Mouse (Mus musculus): ENCODE measurements around the gene Nsd1. TPM values are rescaled to one million over a fixed set of nuclear protein-coding genes. Genes with fewer than 3 reads are reported as not detected.

Gene Nsd1
- polyA plus RNA-seq, 1 experiment from 2014 or later: 55.7 TPM

GRCm38 (mm10) chr13:55337341-55337975 is 127.9 kb downstream of the Nsd1 start:
- H3K4me1 ChIP-seq (ENCODE audit: insufficient read depth, low read depth, low read length): no peaks in the 10 kb centered on the region
- ATAC-seq: no peak

GRCm38 (mm10) chr13:55338131-55339054 is 128.8 kb downstream of the Nsd1 start:
- no peak overlapping the region for H3K4me3 ChIP-seq (ENCODE audit: low read depth, low read length)
- ATAC-seq: no peak
- no peaks in the 10 kb centered on the region for H3K9me3 ChIP-seq (ENCODE audit: low read length)
- H3K4me1 ChIP-seq (ENCODE audit: insufficient read depth, low read depth, low read length): no peaks in the 10 kb centered on the region
- H3K9ac ChIP-seq (replicated peaks; ENCODE audit: low read depth): no peak overlapping the region
- H3K27me3 ChIP-seq (replicated peaks; ENCODE audit: insufficient read depth, low read length): no peaks in the 10 kb centered on the region
- no peak for TF ChIP-seq CTCF (IDR thresholded peaks at IDR 0.05)
- TF ChIP-seq EP300 (IDR thresholded peaks at IDR 0.05): no peak
- WGBS: 61% methylated on average over 12 of the region's 12 CpGs
- DNase-seq (ENCODE audit: low spot score): no peak
- H3K4me2 ChIP-seq (replicated peaks; ENCODE audit: low read depth, low read length): no peak overlapping the region
- no peaks in the 10 kb centered on the region for H3K36me3 ChIP-seq (ENCODE audit: insufficient read depth, low read length)
- H3K27ac ChIP-seq (ENCODE audit: low read length): no peak overlapping the region

More at GRCm38 (mm10) chr13:55337341-55337975, 127.9 kb downstream of the Nsd1 start:
- Histone ChIP-seq H3K36me3 (ENCODE audit: insufficient read depth, low read length) (no peaks in the 10 kb centered on the region), H3K4me3 (ENCODE audit: low read depth, low read length) (no peak overlapping the region), H3K27ac (ENCODE audit: low read length) (no peak overlapping the region), H3K4me2 (replicated peaks; ENCODE audit: low read depth, low read length) (no peak overlapping the region), H3K9me3 (ENCODE audit: low read length) (no peaks in the 10 kb centered on the region), H3K9ac (replicated peaks; ENCODE audit: low read depth) (no peak overlapping the region), H3K27me3 (replicated peaks; ENCODE audit: insufficient read depth, low read length) (no peaks in the 10 kb centered on the region)
- WGBS: 68% methylated on average over 10 of the region's 10 CpGs
- TF ChIP-seq CTCF (IDR thresholded peaks at IDR 0.05) (no peak), EP300 (IDR thresholded peaks at IDR 0.05) (no peak)
- DNase-seq (ENCODE audit: low spot score): no peak

GRCm38 (mm10) chr13:55339259-55339658 is 129.7 kb downstream of the Nsd1 start:
- 34% methylated on average over 2 of the region's 2 CpGs for WGBS
- H3K4me2 ChIP-seq (replicated peaks; ENCODE audit: low read depth, low read length): no peak overlapping the region
- no peak overlapping the region for H3K9ac ChIP-seq (replicated peaks; ENCODE audit: low read depth)
- no peaks in the 10 kb centered on the region for H3K9me3 ChIP-seq (ENCODE audit: low read length)
- TF ChIP-seq CTCF (IDR thresholded peaks at IDR 0.05) (no peak), EP300 (IDR thresholded peaks at IDR 0.05) (no peak)
- DNase-seq (ENCODE audit: low spot score) (no peak), ATAC-seq (peak; percentile 38; the same call in 1 of the 2 replicates)
- H3K36me3 ChIP-seq (ENCODE audit: insufficient read depth, low read length): no peaks in the 10 kb centered on the region
- no peaks in the 10 kb centered on the region for H3K4me1 ChIP-seq (ENCODE audit: insufficient read depth, low read depth, low read length)
- H3K27me3 ChIP-seq (replicated peaks; ENCODE audit: insufficient read depth, low read length): no peaks in the 10 kb centered on the region
- no peak overlapping the region for H3K4me3 ChIP-seq (ENCODE audit: low read depth, low read length)
- H3K27ac ChIP-seq (ENCODE audit: low read length): no peak overlapping the region

- no peaks in the 10 kb centered on the region for H3K4me1 ChIP-seq (ENCODE audit: insufficient read depth, low read depth, low read length)
- 34% methylated on average over 11 of the region's 11 CpGs for WGBS
- H3K9ac ChIP-seq (replicated peaks; ENCODE audit: low read depth): no peak overlapping the region
- H3K4me3 ChIP-seq (ENCODE audit: low read depth, low read length): no peak overlapping the region
- no peaks in the 10 kb centered on the region for H3K9me3 ChIP-seq (ENCODE audit: low read length)
- ATAC-seq (no peak), DNase-seq (ENCODE audit: low spot score) (no peak)
- peaks cover 23% of the 10 kb centered on the region for H3K36me3 ChIP-seq (ENCODE audit: insufficient read depth, low read length)
- no peak overlapping the region for H3K4me2 ChIP-seq (replicated peaks; ENCODE audit: low read depth, low read length)
- H3K27me3 ChIP-seq (replicated peaks; ENCODE audit: insufficient read depth, low read length): no peaks in the 10 kb centered on the region
- no peak overlapping the region for H3K27ac ChIP-seq (ENCODE audit: low read length)
- TF ChIP-seq EP300 (IDR thresholded peaks at IDR 0.05): no peak
- TF ChIP-seq CTCF (IDR thresholded peaks at IDR 0.05): no peak
Measured at GRCm38 (mm10) chr13:55342469-55342868, 132.9 kb downstream of the Nsd1 start.

- no peak for ATAC-seq
- H3K27ac ChIP-seq (ENCODE audit: low read length): no peak overlapping the region
Measured at GRCm38 (mm10) chr13:55344286-55344685, 134.7 kb downstream of the Nsd1 start.

GRCm38 (mm10) chr13:55346745-55347144 is 137.2 kb downstream of the Nsd1 start:
- no peak overlapping the region for H3K4me2 ChIP-seq (replicated peaks; ENCODE audit: low read depth, low read length)
- ATAC-seq (no peak), DNase-seq (ENCODE audit: low spot score) (no peak)
- peaks cover 55% of the 10 kb centered on the region for H3K36me3 ChIP-seq (ENCODE audit: insufficient read depth, low read length)
- no peak overlapping the region for H3K27ac ChIP-seq (ENCODE audit: low read length)
- H3K27me3 ChIP-seq (replicated peaks; ENCODE audit: insufficient read depth, low read length): no peaks in the 10 kb centered on the region
- no peaks in the 10 kb centered on the region for H3K4me1 ChIP-seq (ENCODE audit: insufficient read depth, low read depth, low read length)
- TF ChIP-seq CTCF (IDR thresholded peaks at IDR 0.05) (no peak; the same call in 1 of the 2 replicates), EP300 (IDR thresholded peaks at IDR 0.05) (no peak)
- H3K9me3 ChIP-seq (ENCODE audit: low read length): no peaks in the 10 kb centered on the region
- H3K4me3 ChIP-seq (ENCODE audit: low read depth, low read length): no peak overlapping the region
- 72% methylated on average over 11 of the region's 11 CpGs for WGBS
- no peak overlapping the region for H3K9ac ChIP-seq (replicated peaks; ENCODE audit: low read depth)

More at GRCm38 (mm10) chr13:55344286-55344685, 134.7 kb downstream of the Nsd1 start:
- TF ChIP-seq EP300 (IDR thresholded peaks at IDR 0.05) (no peak), CTCF (IDR thresholded peaks at IDR 0.05) (no peak)
- Histone ChIP-seq H3K36me3 (ENCODE audit: insufficient read depth, low read length) (peaks cover 38% of the 10 kb centered on the region), H3K9me3 (ENCODE audit: low read length) (no peaks in the 10 kb centered on the region), H3K27me3 (replicated peaks; ENCODE audit: insufficient read depth, low read length) (no peaks in the 10 kb centered on the region), H3K9ac (replicated peaks; ENCODE audit: low read depth) (no peak overlapping the region), H3K4me1 (ENCODE audit: insufficient read depth, low read depth, low read length) (no peaks in the 10 kb centered on the region), H3K4me2 (replicated peaks; ENCODE audit: low read depth, low read length) (no peak overlapping the region), H3K4me3 (ENCODE audit: low read depth, low read length) (no peak overlapping the region)
- WGBS: 84% methylated on average over 7 of the region's 7 CpGs
- DNase-seq (ENCODE audit: low spot score): no peak

Data from lung, postnatal 0 days (tissue).